Mouse (Mus musculus): ENCODE results near the gene Trim56.
A peak's percentile ranks its signal among the peaks of the same experiment; 100 is the strongest.

Trim56 gene

DNA sequence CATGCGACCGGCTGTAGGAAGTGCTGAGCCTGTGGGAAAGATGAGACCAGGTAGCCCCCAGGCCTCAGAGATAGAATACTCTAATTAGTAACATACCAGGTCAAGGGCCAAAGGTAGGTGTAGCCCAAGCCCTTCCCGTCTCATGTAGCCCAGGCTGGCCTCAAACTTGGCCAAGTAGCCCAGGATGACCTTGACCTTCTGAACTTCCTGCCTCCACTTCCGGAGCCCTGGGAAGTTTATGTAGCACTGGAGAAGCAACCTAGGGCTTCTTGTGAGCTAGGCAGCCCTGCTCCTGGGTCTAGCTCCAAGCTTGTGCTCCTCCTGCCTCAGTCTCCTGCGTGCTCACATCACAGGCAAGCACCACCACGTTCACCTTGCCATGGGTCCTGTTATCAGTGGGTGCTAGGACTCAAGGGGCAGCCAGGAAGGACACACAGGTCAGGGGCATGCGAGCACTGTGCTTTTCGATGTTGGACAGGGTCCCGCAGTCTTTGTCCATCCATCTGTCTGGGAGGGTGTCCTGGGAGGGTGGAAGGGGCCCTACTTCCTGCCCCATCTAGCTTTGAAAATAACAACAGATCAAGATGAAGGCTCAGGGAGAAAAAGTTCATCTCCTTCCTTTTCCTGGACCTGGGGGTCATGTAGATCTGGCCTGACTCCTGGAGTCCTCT, 983 bp downstream of the Trim56 start:
- peak; percentile 41; the same call in 1 of the 2 replicates for TF ChIP-seq GATA4 (IDR thresholded peaks at IDR 0.05; ENCODE audit: insufficient replicate concordance, low read length)

- TF ChIP-seq GATA4 (IDR thresholded peaks at IDR 0.05; ENCODE audit: insufficient replicate concordance, low read length): no peak
These were observed 4.2 kb downstream of the Trim56 start for GRCm38 (mm10) chr5:137111542-137112408.

DNA sequence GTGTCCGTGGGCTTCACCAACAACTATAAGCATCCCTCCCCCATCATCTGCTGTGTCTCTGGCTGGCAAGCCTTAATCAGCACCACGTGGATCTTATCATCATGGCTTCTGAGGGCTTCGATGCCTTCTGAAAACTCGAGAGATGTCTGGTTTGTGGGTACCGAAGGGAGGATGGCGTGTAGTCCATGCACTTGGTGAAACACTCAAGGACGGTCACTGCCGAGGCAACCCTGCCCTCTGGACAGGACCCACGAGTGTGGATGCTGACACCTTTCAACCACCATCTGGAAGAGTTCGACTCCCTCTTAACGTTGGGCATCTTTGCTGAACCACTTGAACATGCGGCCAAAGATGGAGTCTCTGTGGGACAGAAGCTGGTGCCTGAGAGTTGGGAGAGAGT, 5.1 kb downstream of the Trim56 start:
- no peak for TF ChIP-seq GATA4 (IDR thresholded peaks at IDR 0.05; ENCODE audit: insufficient replicate concordance, low read length)

GRCm38 (mm10) chr5:137109941-137110593, 5.9 kb downstream of the Trim56 start:
- no peak for TF ChIP-seq GATA4 (IDR thresholded peaks at IDR 0.05; ENCODE audit: insufficient replicate concordance, low read length)

DNA sequence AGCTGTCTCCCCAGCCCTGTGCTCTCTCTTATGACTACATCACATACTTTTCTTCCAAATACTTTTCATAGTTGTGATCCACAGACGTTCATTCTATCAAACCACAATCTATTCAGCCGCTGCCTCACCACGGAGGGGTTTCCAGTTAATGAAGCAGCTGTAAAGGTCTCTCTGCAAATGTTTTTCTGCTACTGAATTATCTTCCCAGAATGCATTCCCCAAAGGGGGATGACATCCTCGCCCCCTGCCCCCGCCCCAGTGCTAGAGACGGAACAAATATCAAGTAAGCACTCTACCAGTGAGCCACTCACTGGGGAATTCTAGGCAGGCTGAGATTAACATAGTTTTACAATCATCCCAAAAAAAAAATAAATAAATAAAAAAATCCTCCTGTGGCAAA, 7.9 kb downstream of the Trim56 start:
- TF ChIP-seq GATA4 (IDR thresholded peaks at IDR 0.05; ENCODE audit: insufficient replicate concordance, low read length): no peak

- no peak for TF ChIP-seq GATA4 (IDR thresholded peaks at IDR 0.05; ENCODE audit: insufficient replicate concordance, low read length)
These were observed 8.3 kb downstream of the Trim56 start for GRCm38 (mm10) chr5:137107670-137108069.

DNA sequence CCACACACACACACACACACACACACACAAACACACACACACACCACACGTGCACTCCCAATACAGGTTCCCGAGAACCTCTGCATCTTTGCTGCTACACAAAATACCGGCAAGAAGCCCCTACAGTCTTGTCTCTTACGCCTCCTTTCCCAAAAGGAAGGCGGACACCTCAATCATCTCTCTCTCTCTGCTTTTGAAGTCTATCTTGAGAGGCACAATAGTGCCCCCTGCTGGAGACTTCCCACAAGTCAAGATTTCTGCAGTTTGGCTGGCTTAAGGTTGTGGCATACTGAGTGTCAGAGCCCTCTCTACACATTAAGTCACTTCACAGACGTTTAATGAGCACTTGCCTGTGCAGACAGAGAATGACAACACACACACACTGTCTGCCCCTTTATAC, 9.0 kb downstream of the Trim56 start:
- no peak for TF ChIP-seq GATA4 (IDR thresholded peaks at IDR 0.05; ENCODE audit: insufficient replicate concordance, low read length)

DNA sequence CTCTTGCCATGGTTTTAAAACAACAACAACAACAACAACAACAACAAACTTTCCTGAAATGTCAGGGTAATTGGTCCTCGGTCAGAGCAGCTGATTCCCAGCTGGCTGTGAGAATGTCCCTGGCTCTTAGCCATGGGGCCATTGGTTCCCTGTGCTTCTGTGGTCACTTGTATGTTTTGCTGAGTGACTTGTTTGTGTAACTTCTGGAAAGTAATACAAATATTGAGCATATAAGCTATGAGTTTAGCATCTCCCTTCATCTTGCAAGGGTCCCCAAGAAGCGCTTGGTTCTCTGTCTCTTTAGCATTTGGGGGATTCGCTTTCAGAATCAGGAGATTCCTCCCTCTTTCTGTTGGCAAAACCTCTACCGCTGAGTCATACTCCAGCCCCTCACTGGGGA, 9.6 kb downstream of the Trim56 start:
- TF ChIP-seq GATA4 (IDR thresholded peaks at IDR 0.05; ENCODE audit: insufficient replicate concordance, low read length): no peak

- no peak for TF ChIP-seq GATA4 (IDR thresholded peaks at IDR 0.05; ENCODE audit: insufficient replicate concordance, low read length)
These were observed 12.0 kb downstream of the Trim56 start for GRCm38 (mm10) chr5:137103969-137104368.

GRCm38 (mm10) chr5:137102575-137103522, 13.2 kb downstream of the Trim56 start:
- no peak for TF ChIP-seq GATA4 (IDR thresholded peaks at IDR 0.05; ENCODE audit: insufficient replicate concordance, low read length)

DNA sequence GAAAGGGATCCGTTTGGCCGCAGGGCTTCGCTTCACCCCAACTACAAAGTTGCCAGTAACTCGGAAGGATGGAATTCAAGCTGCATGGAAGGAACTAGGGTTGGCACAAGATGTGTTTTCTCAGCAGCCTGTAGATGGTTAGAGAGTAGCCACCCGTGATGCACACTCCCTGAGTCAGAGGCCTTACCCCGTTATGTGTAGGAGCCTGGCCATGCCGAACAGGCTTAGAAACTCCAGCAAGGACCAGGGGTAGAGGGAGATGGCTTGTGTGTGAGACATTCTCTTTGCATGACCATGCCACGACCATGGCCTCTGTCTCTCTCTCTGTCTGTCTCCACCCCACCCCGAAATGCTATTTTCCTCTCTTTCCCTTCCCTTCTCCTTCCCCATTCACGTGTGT, 13.9 kb downstream of the Trim56 start:
- TF ChIP-seq GATA4 (IDR thresholded peaks at IDR 0.05; ENCODE audit: insufficient replicate concordance, low read length): no peak

GRCm38 (mm10) chr5:137100660-137101059, 15.3 kb downstream of the Trim56 start:
- no peak for TF ChIP-seq GATA4 (IDR thresholded peaks at IDR 0.05; ENCODE audit: insufficient replicate concordance, low read length)

GRCm38 (mm10) chr5:137098418-137098817, 17.6 kb downstream of the Trim56 start:
- TF ChIP-seq GATA4 (IDR thresholded peaks at IDR 0.05; ENCODE audit: insufficient replicate concordance, low read length): no peak

GRCm38 (mm10) chr5:137096037-137096436, 20.0 kb downstream of the Trim56 start:
- TF ChIP-seq GATA4 (IDR thresholded peaks at IDR 0.05; ENCODE audit: insufficient replicate concordance, low read length): peak; percentile 84

GRCm38 (mm10) chr5:137095135-137095534, 20.9 kb downstream of the Trim56 start:
- no peak for TF ChIP-seq GATA4 (IDR thresholded peaks at IDR 0.05; ENCODE audit: insufficient replicate concordance, low read length)
